Mouse (Mus musculus): ENCODE measurements around the gene Fkbpl. TPM values are rescaled to one million over a fixed set of nuclear protein-coding genes. Genes with fewer than 3 reads are reported as not detected.

Gene Fkbpl
- polyA plus RNA-seq, 1 experiment, result 0.48 TPM

DNA sequence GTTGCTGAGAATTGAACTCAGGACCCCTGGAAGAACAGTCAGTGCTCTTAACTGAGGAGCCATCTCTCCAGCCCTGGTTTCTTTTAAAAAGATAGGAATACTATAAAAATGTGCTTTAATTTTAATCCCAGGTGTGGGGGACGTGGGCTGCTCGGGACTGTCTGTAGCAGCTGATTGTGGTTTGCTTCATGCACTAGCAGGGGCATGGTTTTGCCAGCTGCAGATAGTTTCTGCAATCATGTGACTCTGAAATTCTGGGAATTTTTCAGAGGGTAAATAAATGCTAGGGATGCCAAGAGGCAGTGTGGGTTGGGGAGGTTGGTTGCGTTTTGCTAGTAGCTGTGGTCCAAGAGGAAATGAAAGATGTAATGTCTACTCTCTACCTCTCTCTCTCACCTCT lies 2.6 kb upstream of the Fkbpl start:
- no peak overlapping the region for H3K4me3 ChIP-seq (replicated peaks)
- H3K27me3 ChIP-seq (ENCODE audit: control insufficient read depth), result peaks cover 26% of the 10 kb centered on the region
- TF ChIP-seq GATA1 (IDR thresholded peaks at IDR 0.05; ENCODE audit: low read length), result no peak
- TF ChIP-seq TAL1 (IDR thresholded peaks at IDR 0.05; ENCODE audit: low read length), result no peak
- H3K36me3 ChIP-seq (ENCODE audit: control insufficient read depth), result no peaks in the 10 kb centered on the region; the same call in 1 of the 2 replicates
- H3K9me3 ChIP-seq (ENCODE audit: control insufficient read depth, low read length), result no peaks in the 10 kb centered on the region
- H3K4me1 ChIP-seq (ENCODE audit: control insufficient read depth), result peaks cover 26% of the 10 kb centered on the region

DNA sequence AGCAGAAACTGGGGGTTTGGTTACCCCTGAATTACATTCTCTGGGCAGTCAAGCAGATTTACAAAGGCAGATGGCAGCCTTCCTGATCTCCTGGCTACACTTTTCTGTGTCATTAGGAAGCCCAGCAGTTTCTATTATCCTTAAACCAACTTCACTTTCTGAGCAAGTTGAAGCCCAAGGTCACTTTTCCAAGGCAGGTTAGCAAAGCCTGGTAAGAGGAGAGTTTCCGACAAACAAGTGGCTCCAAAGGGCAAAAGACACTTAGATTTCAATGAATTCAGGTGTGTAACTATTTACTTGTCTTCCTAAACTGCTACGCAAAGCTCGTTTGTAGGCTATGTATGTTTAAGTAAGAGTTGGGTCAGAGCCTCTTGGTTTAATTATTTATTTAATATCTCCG lies 1.2 kb upstream of the Fkbpl start:
- Histone ChIP-seq H3K4me1 (ENCODE audit: control insufficient read depth) (peaks cover 38% of the 10 kb centered on the region), H3K27me3 (ENCODE audit: control insufficient read depth) (peaks cover 26% of the 10 kb centered on the region), H3K9me3 (ENCODE audit: control insufficient read depth, low read length) (no peaks in the 10 kb centered on the region), H3K36me3 (ENCODE audit: control insufficient read depth) (peaks cover 2% of the 10 kb centered on the region), H3K4me3 (replicated peaks) (no peak overlapping the region)
- TF ChIP-seq TAL1 (IDR thresholded peaks at IDR 0.05; ENCODE audit: low read length), result no peak
- TF ChIP-seq GATA1 (IDR thresholded peaks at IDR 0.05; ENCODE audit: low read length), result no peak

- Histone ChIP-seq H3K9me3 (ENCODE audit: control insufficient read depth, low read length) (no peaks in the 10 kb centered on the region), H3K4me3 (replicated peaks) (no peak overlapping the region), H3K27me3 (ENCODE audit: control insufficient read depth) (peaks cover 26% of the 10 kb centered on the region), H3K36me3 (ENCODE audit: control insufficient read depth) (peaks cover 8% of the 10 kb centered on the region), H3K4me1 (ENCODE audit: control insufficient read depth) (peaks cover 41% of the 10 kb centered on the region)
- TF ChIP-seq TAL1 (IDR thresholded peaks at IDR 0.05; ENCODE audit: low read length) (no peak), GATA1 (IDR thresholded peaks at IDR 0.05; ENCODE audit: low read length) (no peak)
Observed at GRCm38 (mm10) chr17:34643944-34644343, 620 bp upstream of the Fkbpl start.

DNA sequence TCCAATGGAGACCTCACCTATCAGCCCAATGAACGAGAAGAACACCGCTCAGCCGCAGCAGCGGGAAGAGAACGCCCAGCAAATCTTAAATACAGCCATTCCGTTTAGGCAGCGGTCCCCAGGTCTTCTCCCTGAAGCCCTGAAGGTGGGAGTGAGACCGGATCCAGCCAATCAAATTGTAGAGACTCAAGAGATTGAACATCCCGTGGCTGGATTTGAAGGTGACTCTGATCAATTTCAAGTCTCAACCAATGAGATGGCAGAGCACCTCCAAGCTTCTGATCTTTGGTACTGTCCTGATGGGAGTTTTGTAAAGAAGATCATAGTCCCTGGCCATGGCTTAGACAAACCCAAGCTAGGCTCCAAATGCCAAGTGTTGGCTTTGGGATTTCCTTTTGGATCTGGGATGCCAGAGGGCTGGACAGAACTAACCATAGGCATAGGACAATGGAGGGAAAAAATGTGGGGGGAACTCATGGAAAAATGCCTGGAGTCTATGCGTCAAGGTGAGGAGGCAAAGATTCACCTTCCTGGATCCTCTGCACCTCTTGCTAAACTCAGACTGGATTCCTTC lies 779 bp downstream of the Fkbpl start:
- H3K4me1 ChIP-seq (ENCODE audit: control insufficient read depth), result peaks cover 41% of the 10 kb centered on the region
- H3K9me3 ChIP-seq (ENCODE audit: control insufficient read depth, low read length), result no peaks in the 10 kb centered on the region
- H3K4me3 ChIP-seq (replicated peaks), result peak overlapping the region; percentile 87
- H3K36me3 ChIP-seq (ENCODE audit: control insufficient read depth), result peaks cover 22% of the 10 kb centered on the region
- peaks cover 17% of the 10 kb centered on the region for H3K27me3 ChIP-seq (ENCODE audit: control insufficient read depth)
- no peak for TF ChIP-seq GATA1 (IDR thresholded peaks at IDR 0.05; ENCODE audit: low read length)
- no peak for TF ChIP-seq TAL1 (IDR thresholded peaks at IDR 0.05; ENCODE audit: low read length)

GRCm38 (mm10) chr17:34645831-34646511 lies 1.4 kb downstream of the Fkbpl start:
- H3K36me3 ChIP-seq (ENCODE audit: control insufficient read depth), result peaks cover 28% of the 10 kb centered on the region
- H3K9me3 ChIP-seq (ENCODE audit: control insufficient read depth, low read length), result no peaks in the 10 kb centered on the region
- H3K4me3 ChIP-seq (replicated peaks), result peak overlapping the region; percentile 87
- H3K4me1 ChIP-seq (ENCODE audit: control insufficient read depth), result peaks cover 41% of the 10 kb centered on the region
- no peak for TF ChIP-seq GATA1 (IDR thresholded peaks at IDR 0.05; ENCODE audit: low read length)
- no peak for TF ChIP-seq TAL1 (IDR thresholded peaks at IDR 0.05; ENCODE audit: low read length)
- H3K27me3 ChIP-seq (ENCODE audit: control insufficient read depth), result peaks cover 14% of the 10 kb centered on the region

- peak within 1 kb of the TSS; percentile 87 for H3K4me3 ChIP-seq (replicated peaks)
- H3K36me3 ChIP-seq (ENCODE audit: control insufficient read depth), result peaks cover 40% of the 10 kb centered on the region
- no peak for TF ChIP-seq GATA1 (IDR thresholded peaks at IDR 0.05; ENCODE audit: low read length)
- TF ChIP-seq TAL1 (IDR thresholded peaks at IDR 0.05; ENCODE audit: low read length), result no peak
- H3K9me3 ChIP-seq (ENCODE audit: control insufficient read depth, low read length), result no peaks in the 10 kb centered on the region
- peaks cover 41% of the 10 kb centered on the region for H3K4me1 ChIP-seq (ENCODE audit: control insufficient read depth)
- peaks cover 6% of the 10 kb centered on the region for H3K27me3 ChIP-seq (ENCODE audit: control insufficient read depth)
Observed at GRCm38 (mm10) chr17:34646906-34647787, 2.6 kb downstream of the Fkbpl start, which contains the start of gene Atf6b. TSS of gene Atf6b (plus strand) at chr17:34647146.

DNA sequence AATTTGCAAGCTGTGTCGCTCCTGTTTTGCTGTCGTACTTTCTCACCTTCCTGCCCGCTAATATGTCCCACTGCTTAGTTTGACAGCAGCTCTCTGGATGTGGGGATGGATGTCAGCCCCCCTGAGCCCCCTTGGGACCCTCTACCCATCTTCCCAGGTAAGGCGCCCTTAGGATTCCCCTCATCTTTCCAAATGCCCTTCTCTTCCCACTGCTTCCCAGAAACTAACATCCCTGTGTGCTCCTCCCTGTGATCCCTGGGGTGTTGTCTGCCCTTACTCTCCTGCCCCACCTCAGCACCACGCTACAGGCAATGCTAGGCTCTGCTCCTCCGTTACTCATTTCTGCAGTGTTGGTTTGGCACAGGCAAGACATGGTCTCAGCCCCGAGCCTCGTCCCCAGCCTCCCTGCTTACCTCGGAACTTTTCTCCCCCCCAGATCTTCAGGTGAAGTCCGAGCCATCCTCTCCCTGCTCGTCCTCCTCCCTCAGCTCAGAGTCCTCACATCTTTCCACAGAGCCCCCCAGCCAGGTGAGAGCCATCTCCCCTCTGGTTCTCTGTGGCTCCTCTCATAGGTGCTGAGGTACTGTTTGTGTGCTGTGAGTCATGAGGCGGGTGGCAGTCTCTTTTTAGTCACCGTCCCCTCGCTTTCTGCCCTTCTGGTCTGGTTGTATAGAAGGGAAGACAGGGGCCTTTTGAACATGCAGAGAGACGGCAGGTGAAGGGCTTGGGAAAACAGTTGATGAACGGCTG lies 3.8 kb downstream of the Fkbpl start:
- TF ChIP-seq TAL1 (IDR thresholded peaks at IDR 0.05; ENCODE audit: low read length) (no peak), GATA1 (IDR thresholded peaks at IDR 0.05; ENCODE audit: low read length) (no peak)
- Histone ChIP-seq H3K4me1 (ENCODE audit: control insufficient read depth) (peaks cover 41% of the 10 kb centered on the region), H3K4me3 (replicated peaks) (peak overlapping the region; percentile 87), H3K36me3 (ENCODE audit: control insufficient read depth) (peaks cover 51% of the 10 kb centered on the region), H3K27me3 (ENCODE audit: control insufficient read depth) (no peaks in the 10 kb centered on the region), H3K9me3 (ENCODE audit: control insufficient read depth, low read length) (no peaks in the 10 kb centered on the region)

- TF ChIP-seq GATA1 (IDR thresholded peaks at IDR 0.05; ENCODE audit: low read length) (no peak), TAL1 (IDR thresholded peaks at IDR 0.05; ENCODE audit: low read length) (no peak)
- no peaks in the 10 kb centered on the region for H3K27me3 ChIP-seq (ENCODE audit: control insufficient read depth)
- peaks cover 59% of the 10 kb centered on the region for H3K36me3 ChIP-seq (ENCODE audit: control insufficient read depth)
- peaks cover 40% of the 10 kb centered on the region for H3K4me1 ChIP-seq (ENCODE audit: control insufficient read depth)
- no peak overlapping the region for H3K4me3 ChIP-seq (replicated peaks)
- no peaks in the 10 kb centered on the region for H3K9me3 ChIP-seq (ENCODE audit: control insufficient read depth, low read length)
Observed at GRCm38 (mm10) chr17:34649106-34649864, 4.7 kb downstream of the Fkbpl start.
